Mouse (Mus musculus): ENCODE measurements around the gene Rnase2a. TPM values are rescaled to one million over a fixed set of nuclear protein-coding genes. Genes with fewer than 3 reads are reported as not detected.
"Not testable (repeated sequence)": the region's sequence is repeated elsewhere in the genome, so short reads cannot be mapped to it uniquely, and the experiment has no call there.

Gene Rnase2a
- 1.3 TPM in 1 of 2 replicates, not detected in the other for total RNA-seq (2015; ENCODE audit: low replicate concordance)
- not detected in 2 replicates for total RNA-seq (2017; ENCODE audit: low replicate concordance)

DNA sequence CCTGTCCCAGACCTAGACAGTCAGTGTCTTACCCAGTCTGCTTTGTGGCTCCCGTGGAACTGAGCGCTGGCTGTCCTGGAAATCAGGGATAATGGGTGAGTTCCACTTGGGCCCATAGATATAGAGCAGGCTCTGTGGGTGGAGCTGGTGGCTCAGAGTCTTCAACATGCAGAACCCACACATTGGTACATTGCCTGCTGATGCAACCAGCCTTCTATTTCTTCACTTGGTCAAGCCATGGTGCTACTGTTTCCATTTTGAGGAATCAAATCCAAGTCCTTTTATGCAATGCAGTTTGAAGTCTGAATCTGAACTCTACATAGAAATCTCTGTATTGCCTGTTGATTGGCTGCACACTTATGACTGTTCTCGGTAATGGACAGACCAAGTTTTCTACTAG, at the start of gene Rnase2a:
Rnase2a (minus strand) TSS at position 72 of the 400 bp plus-strand sequence.
- no peak for ATAC-seq (replicated peaks; ENCODE audit: low FRiP score, poor library complexity, severe bottlenecking)

DNA sequence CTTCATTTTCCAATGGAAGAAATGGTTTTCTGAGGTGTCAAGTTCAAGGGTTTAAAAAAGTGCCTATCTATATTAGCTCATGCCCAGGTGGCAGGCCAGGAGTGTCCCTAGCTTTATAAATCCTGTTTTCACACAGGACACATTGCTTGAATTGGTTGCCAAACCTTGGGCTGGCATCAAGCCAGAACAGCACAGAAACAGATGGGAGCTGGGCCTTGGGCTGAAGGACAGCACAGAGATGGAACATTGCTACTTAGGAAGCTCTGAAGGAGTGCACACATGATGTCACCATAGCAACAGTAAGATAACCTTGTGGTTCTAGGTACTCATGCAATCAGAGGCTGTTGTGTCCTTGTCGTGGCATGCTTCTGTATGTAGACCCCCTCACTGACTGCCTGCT, 35.6 kb upstream of the Rnase2a start:
- ATAC-seq (replicated peaks; ENCODE audit: low FRiP score, poor library complexity, severe bottlenecking) = no peak

DNA sequence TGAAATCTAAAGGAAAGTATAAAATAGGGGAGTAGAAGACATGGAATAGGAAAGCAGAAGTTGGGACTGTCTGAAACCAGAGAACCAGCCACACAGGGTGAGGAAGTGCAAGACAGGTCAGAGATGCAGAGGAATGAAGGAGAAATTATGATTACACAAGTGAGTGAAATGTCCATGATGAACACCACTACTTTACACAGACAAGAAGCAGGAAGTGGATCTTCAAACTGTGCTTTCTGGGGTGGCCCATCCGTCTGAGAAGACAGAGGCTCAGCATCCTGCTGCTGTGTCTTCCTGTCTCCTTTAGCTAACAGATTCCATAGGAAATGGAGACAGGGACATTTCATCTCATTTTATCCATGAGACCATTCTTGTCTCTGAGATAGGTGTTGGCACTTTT, 22.6 kb upstream of the Rnase2a start:
- ATAC-seq (replicated peaks; ENCODE audit: low FRiP score, poor library complexity, severe bottlenecking) = not testable (repeated sequence)

DNA sequence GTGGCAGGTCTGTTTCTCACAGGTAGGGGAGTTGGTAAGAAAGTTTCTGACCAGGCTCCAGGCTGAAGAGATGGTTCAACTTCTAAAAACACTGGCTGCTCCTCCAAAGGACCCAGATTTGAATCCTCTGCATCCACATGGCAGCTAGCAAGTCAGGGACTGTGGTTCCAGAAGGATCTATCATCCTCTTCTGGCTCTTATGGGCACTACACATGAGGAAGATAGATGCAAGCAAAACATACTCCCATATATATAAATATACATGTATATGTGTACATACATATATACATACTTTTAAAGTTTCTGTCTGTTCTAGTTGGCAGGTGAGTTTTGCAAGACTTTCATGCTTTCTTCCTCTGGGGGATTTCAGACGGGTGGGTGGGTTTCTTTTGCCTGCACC, 12.8 kb upstream of the Rnase2a start:
- no peak for ATAC-seq (replicated peaks; ENCODE audit: low FRiP score, poor library complexity, severe bottlenecking)

DNA sequence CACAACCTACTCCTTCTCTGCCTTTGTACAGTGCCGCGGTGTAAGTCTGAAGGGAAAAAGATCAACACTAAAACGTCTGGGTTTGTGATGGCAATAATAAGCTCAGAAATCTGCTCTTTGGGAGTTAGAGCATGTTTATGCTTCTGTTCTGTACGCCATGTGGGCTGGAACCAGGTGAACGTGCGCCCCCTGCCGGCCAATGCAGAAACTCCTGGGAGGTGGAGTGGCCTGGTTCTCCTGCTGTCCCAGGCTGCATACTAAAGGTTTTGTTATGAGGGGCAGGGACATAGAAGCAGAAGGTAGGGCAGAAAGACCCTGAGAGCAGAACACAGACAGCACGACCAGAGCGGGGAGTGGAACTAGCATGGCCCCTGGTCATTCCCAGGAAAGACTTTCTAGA, 10.2 kb upstream of the Rnase2a start:
- ATAC-seq (replicated peaks; ENCODE audit: low FRiP score, poor library complexity, severe bottlenecking) = peak; percentile 87

DNA sequence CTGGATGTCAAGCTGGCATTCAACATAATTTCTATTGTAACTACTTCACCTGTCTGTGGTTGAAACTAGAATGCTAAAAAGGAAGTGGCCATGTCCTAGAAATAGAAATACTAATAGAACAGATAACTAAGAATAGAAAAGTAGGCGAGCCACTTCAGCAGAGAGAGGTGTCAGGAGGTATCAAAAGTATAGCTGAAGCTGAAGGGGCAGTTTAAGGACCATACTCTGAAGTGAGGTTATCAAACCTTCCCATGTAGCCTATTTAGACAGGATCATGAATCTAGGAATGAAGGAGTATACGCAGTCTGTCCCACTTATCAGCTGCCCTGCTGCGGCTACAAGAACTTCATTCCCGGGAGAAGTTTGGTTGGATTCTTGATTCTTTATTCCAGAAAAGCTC, 9.8 kb upstream of the Rnase2a start:
- ATAC-seq (replicated peaks; ENCODE audit: low FRiP score, poor library complexity, severe bottlenecking) = no peak

DNA sequence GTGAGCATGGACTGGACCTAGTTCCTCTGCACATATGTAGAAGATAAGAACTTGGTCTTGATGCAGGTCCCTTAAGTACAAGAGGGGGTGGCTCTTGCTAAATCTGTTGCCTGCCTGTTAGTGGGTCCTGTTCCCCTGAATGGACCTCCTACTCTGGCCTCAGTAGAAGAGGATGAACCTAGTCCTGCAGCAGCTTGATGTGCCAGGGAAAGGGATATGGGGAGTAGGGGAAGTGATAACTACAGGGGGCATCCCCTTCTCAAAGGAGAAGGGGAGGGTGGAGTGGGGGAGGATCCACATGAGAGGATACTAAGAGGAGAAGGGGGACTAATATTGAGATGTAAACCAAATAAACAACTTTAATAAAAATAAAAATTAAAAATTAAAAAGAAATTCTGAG, 6.5 kb upstream of the Rnase2a start:
- no peak for ATAC-seq (replicated peaks; ENCODE audit: low FRiP score, poor library complexity, severe bottlenecking)

DNA sequence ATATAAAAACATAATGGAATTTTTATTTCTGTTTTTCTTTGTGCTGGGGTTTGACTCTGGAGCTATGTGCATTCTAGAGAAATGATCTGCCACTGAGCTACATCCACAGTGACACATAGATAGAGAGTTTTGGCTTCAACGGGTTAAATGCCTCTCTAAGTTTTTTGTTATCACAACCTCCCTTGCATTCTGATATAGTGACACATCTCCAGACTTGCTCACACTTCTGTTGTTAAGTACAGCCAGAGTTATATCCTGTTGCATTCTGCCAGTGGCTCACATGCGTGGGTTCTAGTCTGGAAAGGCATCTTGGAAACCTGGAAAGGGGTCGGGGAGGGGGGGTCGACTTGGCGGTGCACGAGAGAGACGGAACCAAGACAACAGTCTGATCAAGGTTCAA, 3.8 kb upstream of the Rnase2a start:
- no peak for ATAC-seq (replicated peaks; ENCODE audit: low FRiP score, poor library complexity, severe bottlenecking)

DNA sequence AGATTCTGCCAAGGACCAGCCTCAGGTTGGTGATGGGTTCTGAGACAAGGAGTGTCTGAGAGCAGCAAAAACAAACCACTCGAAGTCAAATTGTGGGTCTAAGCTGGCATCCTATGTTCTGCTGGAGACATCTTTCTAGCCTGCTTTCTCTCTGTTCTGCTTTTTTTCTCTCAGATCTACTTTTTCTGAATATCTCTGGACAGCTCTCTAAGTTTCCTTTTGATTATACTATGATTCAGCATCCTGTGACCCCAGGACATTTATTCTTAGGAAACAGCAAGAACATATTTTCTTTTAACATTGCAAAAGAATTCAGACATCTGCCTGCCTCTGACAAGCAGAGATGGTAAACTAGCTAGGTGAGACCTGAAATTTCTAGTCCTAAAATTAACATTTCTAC, 2.3 kb downstream of the Rnase2a start:
- no peak for ATAC-seq (replicated peaks; ENCODE audit: low FRiP score, poor library complexity, severe bottlenecking)

DNA sequence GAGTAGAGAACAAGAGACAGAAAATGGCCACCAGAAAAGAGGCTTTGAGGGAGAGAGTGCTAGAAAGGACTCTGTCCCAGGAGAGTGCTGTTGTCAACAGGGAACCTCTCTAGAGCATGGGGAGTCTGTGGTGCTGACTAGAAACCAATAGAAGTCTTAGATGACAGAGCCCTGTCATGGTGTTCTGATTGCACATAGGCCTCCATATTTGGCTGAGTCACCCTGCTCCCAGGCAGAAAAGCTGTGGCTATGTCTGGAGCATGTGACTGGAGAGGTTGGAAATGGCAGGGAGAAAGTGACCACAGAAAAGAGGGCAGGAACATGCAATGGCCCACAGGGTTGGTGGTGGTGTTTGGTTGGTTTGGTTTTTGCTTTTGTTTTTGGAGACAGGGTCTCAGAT, 3.7 kb downstream of the Rnase2a start:
- ATAC-seq (replicated peaks; ENCODE audit: low FRiP score, poor library complexity, severe bottlenecking) = not testable (repeated sequence)

DNA sequence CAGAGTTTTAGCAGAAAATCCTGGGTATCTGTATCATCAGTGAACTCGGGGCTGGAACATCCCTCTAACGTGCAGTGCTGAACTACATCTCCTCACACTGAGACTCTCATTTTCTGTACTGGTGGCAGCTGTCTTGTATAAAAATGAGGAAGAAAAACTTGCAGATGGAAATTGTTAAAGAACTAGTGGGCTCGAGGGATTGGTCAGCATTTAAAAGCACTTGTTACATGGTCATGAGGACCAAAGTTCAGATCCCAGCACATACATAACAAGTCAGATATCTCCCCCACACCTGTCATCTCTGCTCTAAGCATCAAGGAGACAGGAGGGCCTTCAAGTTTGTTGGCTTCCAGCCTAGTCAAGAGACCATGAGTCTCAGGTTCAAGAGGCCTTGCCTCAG, 5.6 kb downstream of the Rnase2a start:
- ATAC-seq (replicated peaks; ENCODE audit: low FRiP score, poor library complexity, severe bottlenecking) = no peak

DNA sequence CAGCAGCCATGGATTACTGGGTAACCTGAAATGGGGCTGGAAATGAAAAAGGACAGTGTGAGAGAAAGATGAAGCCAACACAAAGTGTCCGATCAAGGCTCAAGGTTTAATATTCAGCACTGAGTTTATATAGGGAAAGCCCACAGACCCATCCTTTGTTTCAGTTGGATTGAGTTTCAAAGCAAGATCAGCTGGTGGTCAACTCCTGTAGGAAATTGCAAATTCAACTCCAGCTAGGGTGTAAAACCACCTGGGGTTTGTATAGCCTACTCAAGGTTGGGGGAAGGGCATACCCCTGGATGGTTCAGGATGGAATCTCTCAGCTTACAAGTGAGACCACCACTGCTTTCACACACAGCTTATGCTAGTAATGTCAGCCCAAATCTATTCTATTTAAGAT, 8.2 kb downstream of the Rnase2a start:
- ATAC-seq (replicated peaks; ENCODE audit: low FRiP score, poor library complexity, severe bottlenecking) = no peak

DNA sequence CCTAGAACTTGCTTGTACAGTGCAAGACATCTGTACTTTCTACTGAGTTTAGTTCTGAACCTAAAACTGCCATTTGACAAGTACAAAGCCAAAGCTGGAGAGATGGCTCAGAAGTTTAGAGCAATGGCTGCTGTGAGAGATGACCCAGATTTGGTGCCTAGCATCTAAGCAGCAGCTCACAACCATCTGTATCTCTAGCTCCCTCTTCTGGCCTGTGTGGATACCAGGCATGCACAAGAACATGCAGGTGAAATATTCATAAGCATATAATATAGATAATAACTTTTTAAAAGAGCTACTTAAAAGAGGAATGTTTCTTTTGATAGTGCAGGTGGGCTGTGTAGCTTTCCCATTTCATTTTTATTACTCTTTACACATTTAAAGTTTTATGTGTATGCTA, 15.0 kb downstream of the Rnase2a start:
- ATAC-seq (replicated peaks; ENCODE audit: low FRiP score, poor library complexity, severe bottlenecking) = no peak; the same call in 1 of the 2 replicates

DNA sequence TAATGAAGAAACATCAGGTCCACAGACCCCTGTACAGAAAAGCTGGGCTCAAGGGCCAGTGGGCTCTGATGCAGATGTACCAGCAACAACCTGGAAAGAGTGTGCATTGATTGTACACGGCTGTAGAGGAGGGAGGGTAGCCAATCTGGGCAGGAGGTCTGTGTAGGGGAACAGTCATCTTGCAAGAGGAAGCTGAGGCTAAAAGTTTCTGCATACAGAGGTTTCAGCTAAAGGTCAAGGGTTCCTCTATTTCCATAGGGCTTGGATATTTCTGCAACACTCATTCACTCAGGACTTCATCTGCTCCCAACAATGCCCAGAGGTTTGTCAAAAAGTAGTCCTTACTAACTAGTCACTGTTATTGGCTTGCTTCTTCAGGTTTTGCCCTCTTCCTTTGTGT, 18.4 kb downstream of the Rnase2a start:
- not testable (repeated sequence) for ATAC-seq (replicated peaks; ENCODE audit: low FRiP score, poor library complexity, severe bottlenecking)

DNA sequence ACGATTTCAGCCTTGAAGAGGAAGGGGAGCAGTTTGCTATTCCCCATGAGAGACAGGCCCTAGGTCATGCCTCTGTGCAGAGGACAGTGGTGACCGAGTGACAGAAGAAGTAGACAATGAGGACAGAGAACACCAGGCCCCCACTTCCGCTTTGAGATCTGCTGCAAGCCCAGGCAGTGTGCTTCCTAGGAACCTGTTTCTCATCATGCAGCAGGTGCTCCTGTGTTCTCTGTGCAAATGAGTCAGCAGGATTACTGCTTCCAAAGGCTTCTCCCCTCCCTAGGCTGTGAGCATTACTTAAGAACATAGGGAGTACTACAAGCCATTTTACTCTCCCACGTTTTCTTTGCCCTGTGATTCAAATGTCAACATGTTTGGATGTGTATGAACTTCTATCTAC, 26.3 kb downstream of the Rnase2a start:
- not testable (repeated sequence) for ATAC-seq (replicated peaks; ENCODE audit: low FRiP score, poor library complexity, severe bottlenecking)

DNA sequence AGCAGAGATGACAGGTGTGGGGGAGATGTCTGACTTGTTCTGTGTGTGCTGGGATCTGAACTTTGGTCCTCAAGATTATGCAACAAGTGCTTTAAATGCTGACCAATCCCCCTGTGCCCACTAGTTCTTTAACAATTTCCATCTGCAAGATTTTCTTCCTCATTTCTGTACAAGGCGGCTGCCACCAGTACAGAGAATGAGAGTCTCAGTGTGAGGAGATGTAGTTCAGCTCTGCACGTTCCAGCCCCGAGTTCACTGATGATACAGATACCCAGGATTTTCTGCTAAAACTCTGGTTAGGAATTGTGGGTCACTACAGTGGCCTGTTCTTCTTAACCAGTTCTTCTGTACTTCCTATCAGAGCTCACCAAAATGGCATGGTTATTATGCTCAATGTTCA, 35.8 kb downstream of the Rnase2a start:
- ATAC-seq (replicated peaks; ENCODE audit: low FRiP score, poor library complexity, severe bottlenecking) = not testable (repeated sequence)

Other genes with a start within 250 kb of the Rnase2a start
- gene Rnase10, start 248.4 kb downstream of the Rnase2a start, total RNA-seq (2015; ENCODE audit: low replicate concordance) = 1.3 TPM in 1 of 2 replicates, not detected in the other
- gene Rnase10, start 248.4 kb downstream of the Rnase2a start, total RNA-seq (2017; ENCODE audit: low replicate concordance) = 0.85 TPM in 1 of 2 replicates, not detected in the other
- not detected in 2 replicates for gene Rnase9, start 214.2 kb downstream of the Rnase2a start, total RNA-seq (2015; ENCODE audit: low replicate concordance)
- not detected in 2 replicates for gene Rnase9, start 214.2 kb downstream of the Rnase2a start, total RNA-seq (2017; ENCODE audit: low replicate concordance)
- not detected in 2 replicates for gene Rnase11, start 205.9 kb downstream of the Rnase2a start, total RNA-seq (2015; ENCODE audit: low replicate concordance)
- not detected in 2 replicates for gene Rnase11, start 205.9 kb downstream of the Rnase2a start, total RNA-seq (2017; ENCODE audit: low replicate concordance)
- 5.4 TPM in 1 of 2 replicates, not detected in the other for gene Rnase12, start 198.5 kb downstream of the Rnase2a start, total RNA-seq (2015; ENCODE audit: low replicate concordance)
- 3.1 TPM in 1 of 2 replicates, not detected in the other for gene Rnase12, start 198.5 kb downstream of the Rnase2a start, total RNA-seq (2017; ENCODE audit: low replicate concordance)
- not detected in 2 replicates for gene Olfr750, start 181.7 kb downstream of the Rnase2a start, total RNA-seq (2015; ENCODE audit: low replicate concordance)
- gene Olfr750, start 181.7 kb downstream of the Rnase2a start, total RNA-seq (2017; ENCODE audit: low replicate concordance) = not detected in 2 replicates
- gene Rnase4, start 165.0 kb downstream of the Rnase2a start, total RNA-seq (2015; ENCODE audit: low replicate concordance) = 7.5 and 20.6 TPM in 2 replicates
- gene Rnase4, start 165.0 kb downstream of the Rnase2a start, total RNA-seq (2017; ENCODE audit: low replicate concordance) = 5.6 and 7.5 TPM in 2 replicates
- 1.9 TPM in 1 of 2 replicates, not detected in the other for gene Ang, start 165.0 kb downstream of the Rnase2a start, total RNA-seq (2015; ENCODE audit: low replicate concordance)
- gene Ang, start 165.0 kb downstream of the Rnase2a start, total RNA-seq (2017; ENCODE audit: low replicate concordance) = 1.3 TPM in 1 of 2 replicates, not detected in the other
- gene Eddm3b, start 141.7 kb downstream of the Rnase2a start, total RNA-seq (2015; ENCODE audit: low replicate concordance) = not detected in 2 replicates
- gene Eddm3b, start 141.7 kb downstream of the Rnase2a start, total RNA-seq (2017; ENCODE audit: low replicate concordance) = not detected in 2 replicates
- 8.1 and 47.2 TPM in 2 replicates for gene Rnase6, start 132.2 kb downstream of the Rnase2a start, total RNA-seq (2015; ENCODE audit: low replicate concordance)
- 9.5 and 15.7 TPM in 2 replicates for gene Rnase6, start 132.2 kb downstream of the Rnase2a start, total RNA-seq (2017; ENCODE audit: low replicate concordance)
- gene Rnase1, start 109.3 kb downstream of the Rnase2a start, total RNA-seq (2015; ENCODE audit: low replicate concordance) = 2.1 TPM in 1 of 2 replicates, not detected in the other
- not detected in 2 replicates for gene Rnase1, start 109.3 kb downstream of the Rnase2a start, total RNA-seq (2017; ENCODE audit: low replicate concordance)
- not detected in 2 replicates for gene Rnase2b, start 93.9 kb downstream of the Rnase2a start, total RNA-seq (2015; ENCODE audit: low replicate concordance)
- 1.3 TPM in 1 of 2 replicates, not detected in the other for gene Rnase2b, start 93.9 kb downstream of the Rnase2a start, total RNA-seq (2017; ENCODE audit: low replicate concordance)
- not detected in 2 replicates for gene Ang2, start 57.0 kb downstream of the Rnase2a start, total RNA-seq (2015; ENCODE audit: low replicate concordance)
- not detected in 2 replicates for gene Ang2, start 57.0 kb downstream of the Rnase2a start, total RNA-seq (2017; ENCODE audit: low replicate concordance)
- gene Ear14, start 52.7 kb downstream of the Rnase2a start, total RNA-seq (2015; ENCODE audit: low replicate concordance) = not detected in 2 replicates
- not detected in 2 replicates for gene Ear14, start 52.7 kb downstream of the Rnase2a start, total RNA-seq (2017; ENCODE audit: low replicate concordance)
- gene Gm7247, start 105.6 kb upstream of the Rnase2a start, total RNA-seq (2015; ENCODE audit: low replicate concordance) = not detected in 2 replicates
- gene Gm7247, start 105.6 kb upstream of the Rnase2a start, total RNA-seq (2017; ENCODE audit: low replicate concordance) = not detected in 2 replicates
- not detected in 2 replicates for gene Vmn2r88, start 154.7 kb upstream of the Rnase2a start, total RNA-seq (2015; ENCODE audit: low replicate concordance)
- gene Vmn2r88, start 154.7 kb upstream of the Rnase2a start, total RNA-seq (2017; ENCODE audit: low replicate concordance) = not detected in 2 replicates
- gene Vmn2r89, start 195.7 kb upstream of the Rnase2a start, total RNA-seq (2015; ENCODE audit: low replicate concordance) = not detected in 2 replicates
- not detected in 2 replicates for gene Vmn2r89, start 195.7 kb upstream of the Rnase2a start, total RNA-seq (2017; ENCODE audit: low replicate concordance)

Measured in erythroblast, adult 5-6 weeks (primary cell).